Mouse (Mus musculus) liver (tissue): ENCODE data around the gene Myl7.
"Not testable (repeated sequence)": the region's sequence is repeated elsewhere in the genome, so short reads cannot be mapped to it uniquely, and the experiment has no call there.

Source experiments
- DNase-seq: peaks from one replicate; pipeline ENCODE4 v3.0.0-alpha.2; 2020; ENCODE audit warnings: mixed read lengths

Myl7 gene

GRCm38 (mm10) chr11:5898531-5898930 is at the start of gene Myl7:
Gene Myl7 (minus strand): TSS chr11:5898782.
- DNase-seq = peak; percentile 57

- DNase-seq = no peak
Observed at GRCm38 (mm10) chr11:5947796-5948195, 49.2 kb upstream of the Myl7 start.

DNA sequence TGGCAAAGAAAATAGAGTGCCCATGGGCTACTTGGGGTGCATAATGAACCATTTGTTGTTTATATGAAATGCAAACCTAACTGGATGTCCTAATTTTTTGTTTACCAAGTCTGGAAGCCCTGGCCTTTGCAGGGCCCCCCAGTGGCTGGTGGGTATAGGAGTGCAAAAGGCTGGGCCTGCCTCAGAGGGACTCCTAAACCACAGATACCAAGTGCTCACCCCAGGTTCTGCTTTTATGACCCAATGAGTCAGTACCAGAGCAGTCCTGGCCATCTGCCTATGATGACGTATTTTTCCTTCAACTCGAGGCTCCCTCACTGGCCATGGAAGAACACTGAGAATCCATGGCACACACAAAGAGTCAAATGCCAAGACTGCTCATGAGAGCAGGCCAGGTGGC is 46.5 kb upstream of the Myl7 start:
- DNase-seq = no peak

GRCm38 (mm10) chr11:5942966-5943365 is 44.4 kb upstream of the Myl7 start:
- no peak for DNase-seq

DNA sequence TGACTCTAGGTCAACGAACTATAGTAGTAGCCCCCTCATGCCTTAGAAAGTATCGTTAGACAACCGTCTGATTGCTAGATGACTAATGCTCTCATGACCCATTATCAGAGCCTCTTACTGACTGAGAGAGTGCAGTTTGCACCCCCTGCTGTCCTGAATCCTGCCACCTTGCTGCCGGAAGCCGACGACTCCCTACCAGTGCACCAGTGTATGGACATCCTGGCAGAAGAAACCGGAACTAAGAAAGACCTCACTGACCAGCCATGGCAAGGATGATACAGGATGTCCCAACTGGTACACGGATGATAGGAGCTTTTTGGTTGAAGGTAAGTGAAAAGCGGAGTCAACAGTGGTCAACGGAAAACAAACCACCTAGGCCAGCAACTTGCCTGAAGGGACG is 35.9 kb upstream of the Myl7 start:
- DNase-seq = not testable (repeated sequence)

GRCm38 (mm10) chr11:5931947-5932346 is 33.4 kb upstream of the Myl7 start:
- not testable (repeated sequence) for DNase-seq

DNA sequence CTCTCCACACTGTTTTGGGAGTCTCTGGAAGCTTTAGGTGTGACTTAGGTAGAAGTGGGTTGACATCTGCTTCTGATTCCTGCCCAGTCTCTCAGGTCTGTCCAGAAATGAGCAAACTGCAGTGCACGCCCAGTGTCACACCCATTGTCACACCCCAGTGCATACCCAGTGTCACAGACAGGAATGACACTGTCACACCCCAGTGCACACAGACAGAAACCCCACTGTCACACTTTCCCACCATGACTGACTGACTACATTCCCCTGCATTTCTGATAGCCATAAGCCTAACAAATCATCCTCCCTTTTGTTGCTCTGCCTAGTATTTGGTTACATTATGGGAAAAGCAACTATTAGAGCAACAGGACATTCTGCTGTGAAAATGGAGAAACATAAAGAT is 32.0 kb upstream of the Myl7 start:
- DNase-seq = no peak

- no peak for DNase-seq
Observed at GRCm38 (mm10) chr11:5926696-5927220, 28.2 kb upstream of the Myl7 start.

DNA sequence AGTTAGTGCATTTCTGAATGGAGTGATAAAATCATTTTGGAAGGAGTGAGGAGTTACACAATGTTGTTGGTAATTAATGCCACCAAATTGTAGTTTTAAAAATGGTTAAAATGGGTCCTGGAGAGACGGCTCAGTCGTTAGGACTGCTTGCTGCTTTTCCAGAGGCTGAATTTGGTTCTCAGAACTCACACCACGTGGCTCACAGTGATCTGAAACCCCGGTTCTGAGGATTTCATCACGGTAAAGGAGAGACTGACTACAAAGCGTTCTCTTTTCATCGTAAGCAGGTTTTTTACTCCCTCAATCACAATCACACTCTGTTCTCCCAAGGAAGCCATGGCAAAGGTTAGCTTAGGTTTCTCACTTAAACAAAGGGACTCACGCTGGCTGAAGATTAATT is 26.1 kb upstream of the Myl7 start:
- no peak for DNase-seq

DNA sequence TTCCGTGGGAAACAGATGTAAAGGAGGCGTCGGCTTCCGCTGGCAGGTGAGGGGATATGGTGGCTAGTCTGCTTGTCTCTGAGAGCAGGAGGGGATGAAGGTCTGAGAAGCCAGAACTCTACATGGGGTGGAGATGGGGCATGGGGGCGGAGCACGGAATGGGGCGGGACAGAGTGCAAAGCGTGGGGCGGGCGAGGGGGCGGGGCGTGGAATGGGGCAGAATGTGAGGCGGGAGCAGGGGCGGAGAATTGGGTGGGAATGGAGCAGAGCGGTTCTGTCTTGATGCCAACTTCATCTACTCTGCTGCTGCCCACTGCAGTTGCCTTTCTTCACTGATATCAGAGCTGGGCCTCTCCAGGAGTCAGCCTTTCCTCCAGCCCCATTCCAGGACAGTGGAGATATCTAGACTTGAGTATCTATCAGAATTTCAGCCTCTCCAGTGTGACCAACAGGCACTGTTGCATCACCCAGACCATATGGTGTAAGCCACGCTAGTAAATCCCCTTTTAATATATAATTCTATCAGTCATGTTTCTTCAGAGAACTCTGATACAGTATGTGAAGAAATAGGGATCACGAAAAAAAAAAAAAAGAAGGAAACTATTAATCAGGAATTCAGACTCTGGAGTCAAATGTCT is 21.9 kb upstream of the Myl7 start:
- peak; percentile 73 for DNase-seq

DNA sequence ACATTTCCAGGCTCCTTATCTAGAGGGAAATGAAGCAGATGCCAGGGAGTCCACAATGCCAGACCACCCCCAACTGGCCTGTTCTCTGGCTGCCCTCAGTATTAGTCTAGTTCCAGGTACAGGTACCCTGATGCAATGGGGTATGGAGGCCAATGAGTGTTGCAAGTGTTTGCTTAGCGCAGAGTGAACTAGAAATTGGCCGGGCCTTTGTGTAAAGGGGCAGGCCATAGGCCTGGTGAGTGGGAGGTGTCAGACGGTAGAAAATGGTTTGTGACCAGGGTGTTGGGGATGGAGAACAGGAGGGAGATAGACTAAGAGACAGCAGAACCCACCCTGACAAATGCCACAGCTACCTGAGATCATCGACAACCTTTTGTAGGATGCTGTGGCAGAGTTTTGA is 21.0 kb upstream of the Myl7 start:
- DNase-seq = peak; percentile 24

- no peak for DNase-seq
Observed at GRCm38 (mm10) chr11:5918111-5918510, 19.5 kb upstream of the Myl7 start.

DNA sequence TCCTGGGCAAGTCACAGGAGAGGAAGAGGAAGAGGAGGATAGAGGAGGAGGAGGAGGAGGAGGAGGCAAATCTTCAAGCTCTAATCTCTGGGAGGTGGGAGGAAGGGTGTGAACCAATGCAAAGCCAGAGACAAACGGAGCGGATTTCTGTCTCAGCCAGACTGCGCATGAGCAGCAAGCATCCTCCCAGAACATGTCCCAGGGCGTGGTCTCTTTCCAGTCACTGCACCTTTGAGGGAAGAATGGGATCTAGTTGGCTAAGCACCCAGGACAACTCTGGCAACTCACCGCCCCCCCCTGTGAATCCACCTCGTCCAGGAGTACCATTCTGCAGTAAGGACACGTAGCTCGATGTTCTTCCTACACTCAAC is 17.6 kb upstream of the Myl7 start:
- DNase-seq = no peak

GRCm38 (mm10) chr11:5915429-5916177 is 17.0 kb upstream of the Myl7 start:
- no peak for DNase-seq

- no peak for DNase-seq
Observed at GRCm38 (mm10) chr11:5914940-5915339, 16.4 kb upstream of the Myl7 start.

- DNase-seq = no peak
Observed at GRCm38 (mm10) chr11:5913936-5914335, 15.4 kb upstream of the Myl7 start.

- DNase-seq = no peak
Observed at GRCm38 (mm10) chr11:5913256-5913655, 14.7 kb upstream of the Myl7 start.

- peak; percentile 66 for DNase-seq
Observed at GRCm38 (mm10) chr11:5912635-5913034, 14.1 kb upstream of the Myl7 start.

- no peak for DNase-seq
Observed at GRCm38 (mm10) chr11:5908642-5909041, 10.1 kb upstream of the Myl7 start.

DNA sequence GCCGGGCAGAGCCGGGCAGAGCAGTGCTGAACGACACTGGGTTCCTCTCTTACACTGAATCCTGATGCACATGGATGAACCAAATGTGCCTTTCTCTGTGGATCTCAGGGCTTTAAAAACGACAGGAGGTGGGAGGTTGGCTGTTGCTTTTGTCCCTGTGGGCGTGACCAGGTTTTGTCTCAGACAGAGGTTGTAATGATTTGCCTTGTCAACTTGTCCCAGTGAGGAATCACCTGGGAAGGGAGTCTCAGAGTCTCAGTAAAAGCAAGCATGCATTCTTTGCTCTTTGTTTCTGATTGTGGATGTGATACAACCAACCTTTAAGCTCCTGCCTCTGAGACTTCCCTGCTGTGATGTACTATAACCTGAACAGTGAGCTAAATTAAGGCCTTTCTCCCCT is 8.5 kb upstream of the Myl7 start:
- DNase-seq = no peak

DNA sequence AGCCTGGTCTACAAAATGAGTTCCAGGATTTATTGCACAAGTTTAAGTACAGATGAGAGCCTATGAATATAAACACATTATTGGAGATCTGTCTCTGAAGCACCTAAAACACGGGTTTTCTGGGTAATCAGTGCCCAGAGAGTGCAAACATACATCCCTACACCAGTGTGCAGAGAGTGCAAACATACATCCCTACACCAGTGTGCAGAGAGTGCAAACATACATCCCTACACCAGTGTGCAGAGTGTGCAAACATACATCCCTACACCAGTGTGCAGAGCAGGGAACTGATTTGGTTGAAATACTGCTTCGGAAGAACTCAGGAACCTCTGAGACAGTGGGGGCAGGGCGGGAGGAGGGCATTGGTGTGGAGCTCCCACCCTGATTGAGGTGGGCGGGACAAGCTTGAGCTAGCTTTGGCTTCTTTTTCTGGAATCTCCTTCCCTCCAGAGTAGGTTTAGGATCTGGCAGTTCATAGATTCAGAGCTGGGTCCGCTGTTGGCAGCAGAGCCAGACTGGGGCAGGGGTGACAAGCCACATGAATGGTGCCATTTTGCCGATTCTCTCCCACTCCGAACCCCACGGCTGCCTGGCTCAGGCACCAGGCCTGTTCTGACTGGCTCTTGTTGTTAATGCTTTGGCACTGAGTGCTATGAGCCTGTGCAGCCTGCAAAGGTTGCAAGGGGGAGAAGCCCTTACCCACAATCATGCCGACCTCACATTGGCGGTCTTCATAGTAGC is 7.4 kb upstream of the Myl7 start:
- DNase-seq = no peak

DNA sequence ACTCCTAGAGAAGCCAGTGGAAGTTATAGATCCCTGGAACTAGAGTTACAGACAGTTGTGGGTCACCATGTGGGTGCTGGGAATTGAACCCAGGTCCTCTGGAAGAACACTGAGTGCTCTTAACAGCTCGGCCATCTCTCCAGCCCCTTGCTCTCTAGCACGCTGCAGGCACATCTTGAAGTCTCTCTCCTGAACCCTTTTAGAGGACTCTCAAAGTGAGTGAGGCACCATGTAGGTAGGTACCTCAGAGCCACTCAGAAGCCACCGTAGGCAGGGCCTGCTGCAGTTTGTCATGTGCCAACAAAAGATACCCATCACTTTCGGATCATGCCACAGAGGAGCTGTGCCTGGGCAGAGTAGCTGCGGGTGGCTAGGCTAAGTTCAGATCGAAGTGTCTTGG is 6.3 kb upstream of the Myl7 start:
- no peak for DNase-seq

DNA sequence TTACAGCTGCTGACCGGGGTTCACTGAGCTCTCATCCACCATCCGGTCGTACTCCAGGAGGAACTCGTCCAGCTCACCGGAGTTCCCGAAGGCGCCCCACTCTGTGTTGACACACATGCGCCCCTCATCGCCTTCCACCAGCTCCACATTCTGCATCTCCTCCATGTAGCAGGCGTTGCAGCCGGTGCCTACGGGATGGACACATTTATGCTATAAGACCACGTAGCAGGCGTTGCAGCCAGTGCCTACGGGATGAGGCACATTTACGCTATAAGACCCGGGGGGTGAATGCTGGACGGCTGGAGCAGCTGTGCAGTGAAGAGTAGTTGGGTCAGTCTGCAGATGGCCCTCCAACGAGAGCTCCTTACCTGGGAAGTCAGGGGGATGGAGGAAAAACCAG is 5.8 kb upstream of the Myl7 start:
- no peak for DNase-seq

GRCm38 (mm10) chr11:5903844-5904243 is 5.3 kb upstream of the Myl7 start:
- DNase-seq = no peak
